Mouse (Mus musculus) ES-CJ7 (cell line): ENCODE data around the gene Esx1.

Experiments used
- DNase-seq: peaks from one replicate; pipeline ENCODE4 v3.0.0; 2011; ENCODE audit warnings: low read depth, low spot score

Gene Esx1

GRCm38 (mm10) chrX:137121718-137122117 is at the start of gene Esx1:
Gene Esx1 (minus strand): TSS chrX:137122083.
- DNase-seq, result peak; percentile 32

DNA sequence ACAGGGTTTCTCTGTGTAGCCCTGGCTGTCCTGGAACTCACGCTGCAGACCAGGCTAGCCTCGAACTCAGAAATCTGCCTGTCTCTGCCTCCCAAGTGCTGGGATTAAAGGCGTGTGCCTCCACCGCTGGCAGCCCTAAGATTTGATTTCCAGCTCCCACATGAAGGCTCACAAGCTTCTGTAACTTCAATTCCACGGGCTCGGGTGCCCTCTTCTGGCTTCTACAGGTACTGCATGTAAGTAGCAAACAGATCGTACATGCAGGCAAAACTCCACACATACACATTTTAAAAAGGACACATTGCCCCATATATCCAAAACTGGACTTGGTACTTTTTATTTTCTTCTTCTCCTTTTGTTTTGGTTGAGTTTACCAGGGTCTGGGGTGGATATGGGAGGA is 48.1 kb upstream of the Esx1 start:
- DNase-seq, result peak; percentile 62

GRCm38 (mm10) chrX:137167658-137168057 is 45.8 kb upstream of the Esx1 start:
- no peak for DNase-seq

DNA sequence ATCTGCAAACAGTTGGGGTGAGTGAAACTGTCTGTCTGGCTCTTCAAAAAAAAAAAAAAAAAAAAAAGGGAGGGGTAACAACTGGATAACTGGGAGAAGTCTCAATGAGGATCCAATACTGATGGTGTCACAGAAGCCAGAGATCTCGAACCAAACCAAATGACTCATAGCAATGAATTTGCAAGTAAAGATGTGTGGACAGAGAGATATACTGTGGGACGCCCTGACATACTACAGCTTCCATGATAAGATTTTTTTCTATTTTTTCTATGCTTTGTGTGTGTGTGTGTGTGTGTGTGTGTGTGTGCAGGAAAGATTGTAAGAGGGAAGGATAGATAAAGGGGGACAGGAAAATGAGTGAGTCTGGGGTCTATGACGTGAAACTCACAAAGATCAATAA is 43.7 kb upstream of the Esx1 start:
- DNase-seq, result no peak

DNA sequence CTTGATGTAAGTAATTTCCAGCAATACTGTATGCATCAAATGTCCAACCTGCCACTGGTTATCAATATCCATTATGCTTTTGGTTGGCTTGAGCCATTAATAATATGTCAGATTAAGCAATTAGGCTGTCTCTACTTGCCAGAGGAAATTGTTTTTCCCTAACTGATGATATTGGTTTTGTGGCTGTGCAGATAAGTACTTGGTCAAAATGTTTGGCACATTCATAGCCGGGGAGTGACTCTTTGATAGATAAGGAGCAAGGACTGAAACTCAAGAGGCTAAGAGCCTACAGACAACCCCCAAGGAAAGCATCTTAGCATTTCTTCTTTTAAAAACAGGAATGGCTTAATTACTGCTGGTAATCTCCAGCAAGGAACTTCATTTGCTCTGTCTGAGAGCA is 40.8 kb upstream of the Esx1 start:
- no peak for DNase-seq

DNA sequence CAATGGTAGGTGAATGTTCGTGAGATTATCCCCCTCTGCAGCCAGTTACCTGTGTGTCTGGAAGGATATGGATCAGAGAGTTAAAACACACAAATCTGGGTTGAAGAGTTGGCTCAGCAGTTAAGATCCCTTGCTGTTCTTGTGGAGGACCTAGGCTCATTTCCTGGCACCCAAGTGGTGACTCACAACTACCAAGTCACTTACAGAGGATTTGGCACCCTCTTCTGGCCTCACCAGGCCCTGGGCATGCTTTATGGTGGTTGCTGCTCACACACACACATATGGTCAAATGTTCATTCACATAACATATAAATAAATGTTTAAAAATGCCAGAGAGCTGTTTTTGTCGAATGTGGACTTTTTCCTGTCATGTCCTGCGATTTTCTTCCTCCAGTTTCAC is 39.1 kb upstream of the Esx1 start:
- no peak for DNase-seq

GRCm38 (mm10) chrX:137149050-137149449 is 27.2 kb upstream of the Esx1 start:
- DNase-seq, result no peak

DNA sequence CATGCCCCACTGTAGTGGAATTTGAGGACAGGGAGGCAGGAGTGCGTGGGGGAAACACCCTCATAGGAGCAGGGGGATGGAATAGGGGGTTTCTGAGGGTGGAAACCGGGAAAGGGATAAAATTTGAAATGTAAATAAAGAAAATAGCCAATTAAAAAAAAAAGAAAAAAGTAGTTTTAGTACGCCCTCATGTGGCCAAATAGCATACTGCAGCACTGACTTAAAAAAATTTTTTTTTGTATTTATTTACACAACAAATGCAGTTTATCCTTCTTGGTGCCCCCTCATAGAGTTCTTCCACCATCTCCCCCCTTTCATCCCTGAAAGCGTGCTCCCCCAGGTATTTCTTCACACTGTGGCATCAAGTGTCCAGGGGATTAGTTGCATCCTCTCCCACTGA is 22.8 kb upstream of the Esx1 start:
- no peak for DNase-seq

GRCm38 (mm10) chrX:137143726-137144125 is 21.8 kb upstream of the Esx1 start:
- no peak for DNase-seq

DNA sequence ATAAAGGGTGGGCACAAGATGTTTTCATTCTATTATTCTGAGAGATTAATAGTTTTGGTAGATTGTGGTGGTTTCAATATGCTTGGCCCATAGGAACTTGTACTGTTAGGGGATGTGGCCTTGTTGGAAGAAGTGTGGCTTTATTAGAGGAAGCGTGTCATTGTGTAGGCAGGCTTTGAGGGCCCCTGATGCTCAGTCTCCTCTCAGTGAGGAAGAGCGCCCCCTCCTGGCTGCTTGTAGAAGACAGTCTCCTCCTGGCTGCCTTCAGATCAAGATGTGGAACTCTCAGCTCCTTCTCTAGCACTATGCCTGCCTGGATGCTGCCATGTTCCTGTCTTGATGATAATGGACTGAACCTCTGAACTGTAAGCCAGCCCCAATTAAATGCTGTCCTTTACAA is 20.7 kb upstream of the Esx1 start:
- peak; percentile 69 for DNase-seq

GRCm38 (mm10) chrX:137141669-137142068 is 19.8 kb upstream of the Esx1 start:
- peak; percentile 71 for DNase-seq

DNA sequence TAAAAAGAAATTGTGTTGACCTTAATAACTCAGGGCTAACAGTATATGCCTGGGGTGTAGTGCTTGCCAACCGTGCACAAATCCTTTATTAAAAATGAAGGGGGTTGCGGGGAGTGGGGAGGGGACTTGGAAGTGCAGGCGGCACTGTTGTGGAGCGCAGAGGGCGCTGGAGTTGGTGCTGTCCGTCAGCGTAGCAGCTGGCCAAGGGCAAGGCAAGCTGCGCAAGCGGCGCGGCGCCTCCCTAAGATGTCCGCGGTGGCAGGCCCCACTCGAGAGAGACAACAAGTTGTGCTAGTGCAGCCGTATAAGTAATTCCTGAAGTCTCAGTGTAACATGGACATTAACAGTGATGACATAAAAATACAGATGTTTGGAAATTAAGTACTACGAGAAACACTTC is 5.7 kb upstream of the Esx1 start:
- no peak for DNase-seq

- peak; percentile 47 for DNase-seq
These were observed 2.0 kb downstream of the Esx1 start for GRCm38 (mm10) chrX:137119675-137120423.

DNA sequence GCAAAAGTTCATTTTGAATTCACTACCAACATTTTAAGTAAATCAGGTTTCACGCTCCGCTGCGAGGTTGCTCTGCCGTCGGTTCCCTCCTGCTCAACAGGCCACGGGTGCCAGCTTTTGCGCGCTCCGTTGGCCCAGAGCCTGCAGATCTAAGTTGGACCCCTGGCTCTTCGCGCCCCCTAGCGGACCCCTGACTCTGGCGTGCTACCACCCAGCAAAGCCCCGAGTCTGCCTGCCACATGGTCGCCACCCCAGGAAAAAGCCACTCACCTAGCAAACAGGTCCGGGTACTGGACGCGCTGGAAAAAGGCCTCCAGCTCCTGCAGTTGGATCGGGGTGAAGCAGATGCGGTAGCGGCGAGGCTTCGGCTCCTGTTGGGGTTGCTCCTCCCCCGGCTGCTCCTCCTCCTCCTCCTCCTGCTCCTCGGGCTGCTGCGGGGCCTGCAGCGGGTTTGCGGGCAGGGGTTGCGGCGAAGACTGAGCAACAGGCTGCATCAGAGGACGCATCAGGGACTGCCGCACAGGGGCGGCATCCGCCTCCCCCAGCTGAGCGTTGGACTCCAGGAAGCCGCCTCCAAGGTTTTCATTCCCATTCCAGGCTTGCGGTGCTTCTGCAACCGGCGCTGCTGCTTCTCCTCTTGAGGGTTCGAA is 3.7 kb downstream of the Esx1 start:
- peak; percentile 85 for DNase-seq

GRCm38 (mm10) chrX:137106498-137106897 is 15.4 kb downstream of the Esx1 start:
- DNase-seq, result peak; percentile 17

- DNase-seq, result no peak
These were observed 17.4 kb downstream of the Esx1 start for GRCm38 (mm10) chrX:137104531-137104930.
